Mouse (Mus musculus) olfactory bulb, adult 2 months (tissue): Measurements from ENCODE around the gene Sox5. TPM values are rescaled to one million over a fixed set of nuclear protein-coding genes. Genes with fewer than 3 reads are reported as not detected.

Experiments
- H3K27ac ChIP-seq: fragments of 200-500 bp; 2 replicates; pipeline ENCODE4 v1.5.1; 2012; ENCODE audit warnings: low read depth, low read length; ENCODE audit not compliant: insufficient read depth
- H3K4me1 ChIP-seq: fragments of 200-500 bp; 2 replicates; pipeline ENCODE4 v1.6.1; 2012; ENCODE audit warnings: low read length; ENCODE audit not compliant: control insufficient read depth, insufficient read depth
- H3K4me3 ChIP-seq: fragments of 200-500 bp; 2 replicates; pipeline ENCODE4 v1.5.1; 2012; ENCODE audit warnings: mild to moderate bottlenecking, low read depth, low read length, moderate library complexity; ENCODE audit not compliant: insufficient read depth
- CTCF ChIP-seq: fragments of 200-500 bp; IDR thresholded peaks from 2 replicates; pipeline ENCODE4 v1.5.1; 2012; ENCODE audit warnings: low read depth, mild to moderate bottlenecking, low read length, moderate library complexity; ENCODE audit not compliant: insufficient read depth
- POLR2A ChIP-seq: fragments of 200-500 bp; IDR thresholded peaks from 2 replicates; pipeline ENCODE4 v1.6.1; 2012; ENCODE audit warnings: mild to moderate bottlenecking, low read depth, low read length, moderate library complexity; ENCODE audit not compliant: insufficient read depth
- WGBS: fragments of 180-500 bp; shearing (Covaris S2); methylation state at CpG from one replicate; pipeline ENCODE4 v1.1.7; 2018; 5-methylcytosine and 5-hydroxymethylcytosine counted together
- polyA plus RNA-seq: library from polyadenylated mRNA; stranded (reverse); fragments of >200 nt; gene quantifications from 2 replicates; pipeline ENCODE4 v1.2.4, GENCODE M21; 2012; ENCODE audit warnings: low replicate concordance; ENCODE audit not compliant: missing spikeins, insufficient read depth, insufficient read length

The Sox5 gene
- polyA plus RNA-seq, 1 experiment = not detected

GRCm38 (mm10) chr6:144804321-144804720 is 22.5 kb upstream of the Sox5 start:
- Histone ChIP-seq H3K4me3 (no peak overlapping the region), H3K27ac (no peak overlapping the region), H3K4me1 (no peaks in the 10 kb centered on the region)
- TF ChIP-seq POLR2A (no peak), CTCF (no peak)
- WGBS = 81% methylated on average over 5 of the region's 5 CpGs

GRCm38 (mm10) chr6:144803063-144803462 is 21.3 kb upstream of the Sox5 start:
- TF ChIP-seq POLR2A (no peak), CTCF (no peak)
- Histone ChIP-seq H3K4me1 (no peaks in the 10 kb centered on the region), H3K4me3 (no peak overlapping the region), H3K27ac (no peak overlapping the region)
- WGBS = 100% methylated on average over 1 of the region's 1 CpGs

- H3K4me3 ChIP-seq = no peak overlapping the region
- H3K4me1 ChIP-seq = no peaks in the 10 kb centered on the region
- WGBS = 91% methylated on average over 3 of the region's 3 CpGs
- TF ChIP-seq POLR2A (no peak), CTCF (no peak)
- H3K27ac ChIP-seq = no peak overlapping the region
Observed at GRCm38 (mm10) chr6:144794356-144794755, 12.6 kb upstream of the Sox5 start.

- H3K4me1 ChIP-seq = no peaks in the 10 kb centered on the region
- 85% methylated on average over 8 of the region's 8 CpGs for WGBS
- no peak overlapping the region for H3K27ac ChIP-seq
- no peak overlapping the region for H3K4me3 ChIP-seq
- TF ChIP-seq POLR2A (no peak), CTCF (no peak)
Observed at GRCm38 (mm10) chr6:144792871-144793270, 11.1 kb upstream of the Sox5 start.

- no peak overlapping the region for H3K27ac ChIP-seq
- H3K4me1 ChIP-seq = peaks cover 3% of the 10 kb centered on the region
- TF ChIP-seq CTCF = no peak
- no peak overlapping the region for H3K4me3 ChIP-seq
Observed at GRCm38 (mm10) chr6:144783295-144783694, 1.5 kb upstream of the Sox5 start.

- TF ChIP-seq CTCF (no peak), POLR2A (no peak)
Observed at GRCm38 (mm10) chr6:144782866-144783265, 1.1 kb upstream of the Sox5 start.

GRCm38 (mm10) chr6:144782031-144782857 is 467 bp upstream of the Sox5 start:
- TF ChIP-seq POLR2A (no peak), CTCF (no peak)
- 1% methylated on average over 54 of the region's 55 CpGs for WGBS
- Histone ChIP-seq H3K4me3 (peak overlapping the region; percentile 85), H3K27ac (no peak overlapping the region), H3K4me1 (peaks cover 3% of the 10 kb centered on the region)

More at GRCm38 (mm10) chr6:144782866-144783265, 1.1 kb upstream of the Sox5 start:
- 29% methylated on average over 12 of the region's 12 CpGs for WGBS
- H3K27ac ChIP-seq = no peak overlapping the region
- H3K4me1 ChIP-seq = peaks cover 3% of the 10 kb centered on the region
- H3K4me3 ChIP-seq = peak overlapping the region; percentile 85

GRCm38 (mm10) chr6:144780608-144781285 is 1.0 kb downstream of the Sox5 start:
- no peak overlapping the region for H3K27ac ChIP-seq
- no peak for TF ChIP-seq POLR2A
- TF ChIP-seq CTCF = no peak

GRCm38 (mm10) chr6:144779945-144780607 is 1.7 kb downstream of the Sox5 start:
- no peak for TF ChIP-seq POLR2A
- Histone ChIP-seq H3K4me1 (peaks cover 3% of the 10 kb centered on the region), H3K27ac (no peak overlapping the region), H3K4me3 (peak overlapping the region; percentile 3; the same call in 1 of the 2 replicates)
- WGBS = 40% methylated on average over 12 of the region's 12 CpGs

More at GRCm38 (mm10) chr6:144780608-144781285, 1.0 kb downstream of the Sox5 start:
- Histone ChIP-seq H3K4me1 (peaks cover 3% of the 10 kb centered on the region), H3K4me3 (peak overlapping the region; percentile 85; the same call in 1 of the 2 replicates)
- WGBS = 31% methylated on average over 9 of the region's 9 CpGs
